Mouse (Mus musculus) embryonic fibroblast, embryonic 13.5 days (primary cell): ENCODE measurements at regions not wholly inside any gene's neighbourhood (a gene's known extent, or its start where the extent isn't known, plus 50 kb on each side); places are given as distances from the start of the nearest gene placed in this dataset.

Experiments used
- H3K27ac ChIP-seq: 2 replicates; pipeline ENCODE4 v1.5.1; 2012; ENCODE audit warnings: low read length, control low read depth, inconsistent platforms; ENCODE audit not compliant: insufficient read depth
- H3K4me1 ChIP-seq: 2 replicates; pipeline ENCODE4 v1.6.1; 2011; ENCODE audit warnings: low read length; ENCODE audit not compliant: control insufficient read depth, insufficient read depth
- H3K4me3 ChIP-seq: 2 replicates; pipeline ENCODE4 v1.5.1; 2011; ENCODE audit warnings: mild to moderate bottlenecking, control low read depth, low read length; ENCODE audit not compliant: insufficient read depth
- CTCF ChIP-seq: IDR thresholded peaks from 2 replicates; pipeline ENCODE4 v1.5.1; 2011; ENCODE audit warnings: mild to moderate bottlenecking, control low read depth, low read length, moderate library complexity, borderline replicate concordance; ENCODE audit not compliant: insufficient read depth
- POLR2A ChIP-seq: IDR thresholded peaks from 2 replicates; pipeline ENCODE4 v1.6.1; 2011; ENCODE audit warnings: low read depth, mild to moderate bottlenecking, control low read depth, low read length, moderate library complexity

DNA sequence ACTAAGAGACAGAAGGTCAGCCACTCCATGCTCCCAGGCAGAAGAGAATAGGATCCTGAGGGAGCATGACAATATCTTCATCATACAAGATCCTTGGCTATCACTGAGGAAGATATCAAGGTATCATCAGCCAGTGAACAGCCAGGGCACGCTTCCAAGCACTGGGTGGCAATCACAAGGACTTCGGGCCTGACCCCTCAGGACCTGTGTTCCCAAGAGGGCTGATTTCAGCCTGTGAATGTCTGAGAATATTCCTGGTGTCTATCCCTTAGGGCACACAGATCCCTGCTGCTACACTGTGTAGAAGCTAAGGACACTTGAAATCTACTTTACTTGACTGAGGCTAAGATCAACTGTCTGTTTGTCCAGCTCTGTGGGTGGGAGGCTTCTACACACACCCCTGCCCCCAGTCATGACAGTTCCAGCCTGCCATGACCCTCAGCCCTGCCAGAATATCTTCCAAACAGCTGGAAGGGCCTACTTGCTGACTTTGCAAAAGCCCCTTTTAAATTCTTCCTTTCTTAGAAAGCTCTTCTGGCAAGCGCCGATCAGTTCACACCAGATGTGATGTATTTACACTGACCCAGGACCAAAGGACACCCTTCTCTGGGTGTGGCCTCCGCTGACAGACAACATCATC is 198.4 kb downstream of the Gm12728 start:
- Histone ChIP-seq H3K4me3 (no peak overlapping the region), H3K27ac (no peak overlapping the region)
- no peak for TF ChIP-seq POLR2A
- no peak for TF ChIP-seq CTCF

DNA sequence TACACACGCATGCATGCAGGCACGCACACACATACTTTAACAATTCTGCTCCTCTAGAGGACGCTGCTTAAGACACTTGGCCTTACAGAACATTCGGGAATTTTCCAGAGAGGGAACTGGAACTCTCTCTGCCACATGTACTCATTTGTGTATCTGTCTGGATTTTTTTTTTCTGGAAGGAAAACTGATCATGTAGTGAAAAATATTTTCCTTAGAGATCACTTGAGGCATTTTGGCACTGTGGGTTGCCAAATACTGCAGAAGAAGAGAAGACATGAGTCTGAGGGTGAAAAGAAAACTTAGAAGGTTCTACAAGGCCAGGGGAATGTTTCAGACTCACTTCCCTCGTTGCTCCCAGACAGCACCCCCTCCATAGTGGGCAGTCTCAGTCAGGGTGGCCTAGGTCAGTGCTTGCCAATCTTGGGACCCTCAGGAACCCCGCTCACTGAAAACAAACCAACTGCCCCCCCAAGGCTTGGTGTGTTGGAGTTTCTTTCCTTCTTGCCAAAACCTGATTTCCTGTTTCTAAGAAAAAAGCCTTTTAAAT is 203.0 kb downstream of the Gm12728 start:
- no peak overlapping the region for H3K4me3 ChIP-seq
- H3K27ac ChIP-seq: no peak overlapping the region
- no peaks in the 10 kb centered on the region for H3K4me1 ChIP-seq
- TF ChIP-seq CTCF (no peak), POLR2A (no peak)

More for the DNA sequence above, 198.4 kb downstream of the Gm12728 start:
- no peaks in the 10 kb centered on the region for H3K4me1 ChIP-seq

DNA sequence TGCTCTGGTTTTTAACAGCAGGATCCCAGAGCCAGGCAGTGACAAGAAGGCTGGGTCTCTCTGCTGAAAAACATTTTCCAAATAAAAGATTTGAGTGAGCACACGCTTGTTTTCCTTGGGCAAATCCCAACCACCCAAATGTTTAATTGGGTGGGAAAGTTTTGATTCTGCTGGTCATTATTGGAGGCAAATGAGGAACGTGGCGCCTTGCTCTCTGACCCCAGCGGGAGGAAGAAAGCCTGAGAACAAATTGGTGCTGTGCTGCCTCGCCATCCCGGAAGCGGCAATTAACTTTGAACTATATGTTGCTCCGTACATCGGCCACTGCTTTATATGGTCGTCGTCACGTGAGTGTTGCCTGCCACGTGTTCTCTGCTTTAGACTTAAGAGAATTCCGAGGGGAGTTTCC is 204.7 kb downstream of the Gm12728 start:
- H3K4me3 ChIP-seq: no peak overlapping the region
- H3K4me1 ChIP-seq: no peaks in the 10 kb centered on the region
- TF ChIP-seq CTCF (no peak), POLR2A (no peak)
- no peak overlapping the region for H3K27ac ChIP-seq

DNA sequence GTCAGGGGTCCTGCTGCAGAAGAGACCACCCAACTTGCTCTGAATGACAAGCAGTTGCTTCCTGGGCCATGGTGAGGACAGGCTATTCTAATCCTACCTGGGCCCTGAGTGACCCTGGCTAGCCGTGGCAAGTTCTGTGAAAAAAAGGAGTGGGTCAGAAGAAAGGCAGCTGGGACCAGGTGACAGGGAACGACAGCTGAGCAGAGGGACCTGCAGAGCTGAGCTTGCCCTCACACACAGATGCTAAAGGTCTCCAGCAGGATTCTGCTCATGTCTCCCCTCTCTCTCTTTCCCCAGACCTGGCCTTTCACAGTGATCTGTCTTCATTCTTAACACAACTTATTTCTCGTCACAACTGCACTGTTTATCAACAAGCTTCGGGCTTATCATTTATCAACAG is 206.4 kb downstream of the Gm12728 start:
- Histone ChIP-seq H3K4me1 (no peaks in the 10 kb centered on the region), H3K27ac (no peak overlapping the region), H3K4me3 (no peak overlapping the region)
- TF ChIP-seq CTCF (no peak), POLR2A (no peak)

DNA sequence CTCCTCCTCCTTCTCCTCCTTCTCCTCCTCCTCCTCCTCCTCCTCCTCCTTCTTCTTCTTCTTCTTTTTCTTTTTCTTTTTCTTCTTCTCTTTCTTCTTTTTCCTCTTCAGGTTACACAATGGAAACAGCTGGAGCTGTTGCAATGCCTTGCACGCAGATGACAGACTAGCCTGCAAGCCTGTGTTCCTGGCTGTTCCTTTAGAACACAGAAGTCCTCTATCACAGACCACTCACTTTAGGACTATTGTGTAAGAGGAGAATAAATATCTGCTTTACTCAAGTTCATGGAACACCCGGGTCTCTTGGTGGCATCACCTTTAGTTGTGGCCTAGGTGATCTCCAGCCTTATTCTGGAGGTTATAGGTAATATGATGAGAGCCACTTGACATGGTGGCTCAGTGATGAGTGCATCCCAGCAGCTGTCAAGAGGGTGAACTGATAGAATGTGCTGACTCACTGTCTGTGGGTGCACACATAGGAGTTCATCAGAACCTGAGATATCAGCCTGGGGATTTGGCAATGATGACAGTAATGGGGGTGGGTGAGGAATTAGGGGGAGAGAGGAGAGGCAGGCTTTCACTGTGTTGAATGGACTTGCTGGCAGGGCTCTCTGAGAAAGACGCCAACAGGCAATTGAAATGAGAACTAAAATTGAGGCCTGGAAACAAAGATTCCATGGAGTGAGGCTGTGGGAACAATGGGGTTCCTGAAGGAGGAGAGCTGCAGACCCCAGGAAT is 207.4 kb downstream of the Gm12728 start:
- no peak for TF ChIP-seq CTCF
- TF ChIP-seq POLR2A: no peak
- Histone ChIP-seq H3K4me1 (no peaks in the 10 kb centered on the region), H3K27ac (no peak overlapping the region), H3K4me3 (no peak overlapping the region)

DNA sequence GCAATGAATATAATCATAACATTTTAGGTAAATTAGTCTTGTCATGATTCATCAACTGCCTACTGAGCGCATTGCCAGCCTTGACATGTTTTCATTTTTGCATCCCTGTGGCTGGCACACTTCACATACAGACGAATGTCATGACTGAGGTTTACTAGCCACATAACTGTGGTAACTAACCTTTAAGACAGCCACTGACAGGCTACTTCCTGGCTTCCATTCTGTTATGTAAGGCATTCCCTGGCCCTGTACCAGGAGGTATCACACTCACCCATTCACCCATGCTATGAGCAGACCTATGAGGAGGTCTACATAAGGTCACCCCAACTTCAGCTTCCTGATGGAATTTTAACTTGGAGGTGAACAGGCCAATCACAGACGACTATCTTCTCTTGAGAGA is 212.8 kb downstream of the Gm12728 start:
- Histone ChIP-seq H3K27ac (no peak overlapping the region), H3K4me1 (no peaks in the 10 kb centered on the region), H3K4me3 (no peak overlapping the region)
- TF ChIP-seq POLR2A: no peak

DNA sequence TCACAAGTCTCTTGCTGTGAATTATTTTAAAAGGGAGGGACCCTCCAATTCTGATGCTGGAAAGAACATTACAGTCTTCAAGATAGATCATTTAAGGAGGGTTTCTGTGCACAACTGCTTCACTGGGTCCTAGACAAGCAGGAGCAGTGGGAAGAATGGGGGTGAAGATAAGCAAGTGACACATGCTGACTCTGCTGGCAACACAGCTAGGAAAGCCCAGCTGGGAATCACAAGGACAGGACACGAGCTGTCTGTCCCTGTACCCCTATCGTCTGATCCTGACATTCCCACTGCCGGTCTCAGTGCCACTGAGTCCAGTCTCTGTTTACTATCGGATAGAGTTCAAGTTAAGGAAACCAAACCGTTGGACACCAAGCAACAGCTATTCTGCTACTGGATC is 216.3 kb downstream of the Gm12728 start:
- no peak for TF ChIP-seq CTCF
- TF ChIP-seq POLR2A: no peak
- Histone ChIP-seq H3K27ac (no peak overlapping the region), H3K4me1 (no peaks in the 10 kb centered on the region), H3K4me3 (no peak overlapping the region)

DNA sequence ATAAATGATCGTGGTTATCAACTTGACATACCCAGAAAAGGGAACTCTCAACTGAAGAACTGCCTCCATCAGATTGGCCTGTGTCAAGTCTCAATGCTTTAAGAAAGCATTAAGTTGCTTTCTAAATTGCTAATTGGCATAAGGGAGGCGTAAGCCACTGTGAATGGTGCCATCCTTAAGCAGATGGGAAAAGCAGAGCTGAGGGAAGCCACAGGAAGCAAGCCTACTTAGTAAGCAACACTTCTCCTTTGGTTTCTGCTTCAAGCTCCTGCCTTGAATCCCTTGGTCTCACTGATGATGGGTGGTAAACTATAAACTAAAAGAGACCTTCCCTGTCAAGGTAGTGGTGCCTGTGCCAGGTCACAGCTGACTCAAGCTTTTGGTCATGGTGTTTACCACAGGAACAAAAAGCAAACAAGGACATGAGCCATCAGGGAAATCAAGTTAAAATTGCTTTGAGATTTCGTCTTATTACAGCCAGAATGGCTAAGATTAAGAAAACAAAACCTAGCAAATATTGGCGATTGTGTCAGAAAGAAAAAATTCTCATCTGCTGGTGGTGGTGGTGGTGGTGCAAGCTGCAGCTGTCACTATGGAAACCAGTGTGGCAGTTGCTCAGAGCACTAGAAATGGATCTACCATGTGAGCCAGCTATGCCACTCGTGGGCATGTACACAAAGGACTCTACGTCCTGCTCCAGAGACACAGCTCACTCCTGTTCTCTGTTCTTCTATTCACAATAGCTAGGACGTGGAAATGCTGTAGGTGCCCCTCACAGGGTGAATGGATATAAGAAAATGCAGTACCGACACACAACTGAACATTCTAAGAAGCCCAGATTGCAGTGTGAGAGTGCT is 217.9 kb downstream of the Gm12728 start:
- TF ChIP-seq POLR2A: no peak
- TF ChIP-seq CTCF: no peak
- H3K27ac ChIP-seq: no peak overlapping the region
- H3K4me1 ChIP-seq: no peaks in the 10 kb centered on the region
- H3K4me3 ChIP-seq: no peak overlapping the region

DNA sequence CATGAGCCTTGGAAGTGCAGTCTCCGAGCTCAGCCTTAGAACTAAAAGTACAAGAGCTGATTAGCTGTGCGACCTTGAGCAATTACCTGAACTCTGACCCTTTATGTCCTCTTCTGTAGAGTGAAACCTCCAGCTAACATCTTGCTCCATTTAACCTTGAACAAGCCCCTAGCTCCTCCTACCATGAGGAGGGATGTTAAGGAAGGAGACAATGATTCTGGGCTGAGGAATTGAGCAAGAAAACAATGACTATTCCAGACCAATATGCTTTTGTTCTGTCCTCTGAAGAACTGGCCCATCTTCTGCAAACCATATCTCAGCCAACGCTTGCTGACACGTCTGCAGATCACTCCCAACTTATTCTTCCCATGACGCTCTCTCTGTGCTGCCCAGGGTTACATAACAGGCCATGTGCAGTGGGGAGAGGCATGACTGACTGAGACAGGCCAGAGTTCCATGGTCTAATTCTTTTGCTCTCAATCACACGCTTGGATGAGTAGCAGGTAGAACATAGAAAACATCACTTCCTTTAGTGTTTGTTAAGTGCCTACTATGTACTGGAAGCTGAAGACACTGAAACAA is 227.5 kb downstream of the Gm12728 start:
- no peak for TF ChIP-seq CTCF
- TF ChIP-seq POLR2A: no peak
- Histone ChIP-seq H3K4me3 (no peak overlapping the region), H3K27ac (no peak overlapping the region), H3K4me1 (no peaks in the 10 kb centered on the region)

DNA sequence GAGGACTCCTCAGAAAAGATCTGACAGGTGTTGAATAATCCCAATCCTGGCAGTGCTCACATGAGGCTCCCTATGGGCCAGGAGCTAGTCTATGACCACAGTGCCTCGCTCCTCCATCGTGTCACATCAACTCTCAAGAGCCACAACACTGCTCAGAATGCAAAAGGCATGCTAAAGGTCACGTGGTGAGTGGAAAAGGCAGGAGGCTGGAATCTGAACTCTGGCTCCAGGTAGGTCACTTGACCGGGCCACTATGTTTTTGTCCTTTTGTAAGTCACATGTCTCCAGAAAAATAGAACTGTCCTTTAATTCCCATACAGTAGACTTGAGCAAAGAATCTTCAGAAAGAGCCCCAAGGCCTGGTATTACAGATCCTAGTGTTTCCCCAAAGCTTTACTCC is 229.3 kb downstream of the Gm12728 start:
- no peaks in the 10 kb centered on the region for H3K4me1 ChIP-seq

More for the DNA sequence above, 229.3 kb downstream of the Gm12728 start:
- Histone ChIP-seq H3K4me3 (no peak overlapping the region), H3K27ac (no peak overlapping the region)
- no peak for TF ChIP-seq CTCF
- TF ChIP-seq POLR2A: no peak
